Mouse (Mus musculus): Measurements from ENCODE around the gene Klf3. TPM values are rescaled to one million over a fixed set of nuclear protein-coding genes. Genes with fewer than 3 reads are reported as not detected.
A peak's percentile ranks its signal among the peaks of the same experiment; 100 is the strongest.

The Klf3 gene
- total and polyA plus RNA-seq, 2 experiments = 17.8 to 35.7 TPM

DNA sequence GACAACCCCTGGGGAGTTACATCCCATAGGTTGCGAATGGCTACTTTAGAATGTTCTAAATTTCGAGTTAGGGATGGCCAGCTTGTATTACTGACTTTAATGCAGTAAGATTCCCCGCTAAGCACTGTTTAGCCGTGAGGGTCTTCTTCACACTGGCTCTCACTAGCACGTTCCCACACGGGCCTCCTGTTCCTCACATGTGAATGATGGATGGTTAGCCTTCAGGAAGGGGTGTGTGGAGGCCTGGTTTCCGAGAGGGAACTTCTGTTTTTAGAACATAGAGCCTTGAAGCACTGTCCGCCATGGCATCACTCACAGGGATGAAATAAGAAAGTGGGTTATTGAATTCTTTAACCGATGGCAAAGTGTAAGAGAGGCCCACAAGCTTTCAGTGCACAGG lies 25.1 kb downstream of the Klf3 start:
- no peak for DNase-seq (ENCODE audit: extremely low read depth, low read depth, low spot score)
- no peaks in the 10 kb centered on the region for H3K4me1 ChIP-seq (ENCODE audit: control insufficient read depth, insufficient read depth, low read length)
- 85% methylated on average over 9 of the region's 9 CpGs for WGBS
- no peaks in the 10 kb centered on the region for H3K27me3 ChIP-seq (ENCODE audit: control insufficient read depth, insufficient read depth, low read length)
- peaks cover 60% of the 10 kb centered on the region for H3K36me3 ChIP-seq (ENCODE audit: control insufficient read depth, insufficient read depth, low read length)
- no peak overlapping the region for H3K9ac ChIP-seq (ENCODE audit: low read depth, low read length)
- no peaks in the 10 kb centered on the region for H3K79me2 ChIP-seq (ENCODE audit: control insufficient read depth, insufficient read depth, low read length)
- H3K4me3 ChIP-seq (ENCODE audit: insufficient read depth, low read depth, low read length) = no peak overlapping the region
- H3K27ac ChIP-seq (replicated peaks; ENCODE audit: insufficient read depth, low read depth, low read length) = no peak overlapping the region
- no peak for TF ChIP-seq CTCF (IDR thresholded peaks at IDR 0.05; ENCODE audit: low read depth, low read length)
- no peak for TF ChIP-seq POLR2A (IDR thresholded peaks at IDR 0.05; ENCODE audit: extremely low read depth, insufficient read depth, low read length)

- Histone ChIP-seq H3K27me3 (ENCODE audit: control insufficient read depth, insufficient read depth, low read length) (no peaks in the 10 kb centered on the region), H3K79me2 (ENCODE audit: control insufficient read depth, insufficient read depth, low read length) (no peaks in the 10 kb centered on the region), H3K4me3 (ENCODE audit: insufficient read depth, low read depth, low read length) (no peak overlapping the region), H3K4me1 (ENCODE audit: control insufficient read depth, insufficient read depth, low read length) (no peaks in the 10 kb centered on the region), H3K9ac (ENCODE audit: low read depth, low read length) (no peak overlapping the region), H3K27ac (replicated peaks; ENCODE audit: insufficient read depth, low read depth, low read length) (no peak overlapping the region), H3K36me3 (ENCODE audit: control insufficient read depth, insufficient read depth, low read length) (peaks cover 48% of the 10 kb centered on the region)
- TF ChIP-seq POLR2A (IDR thresholded peaks at IDR 0.05; ENCODE audit: extremely low read depth, insufficient read depth, low read length) = no peak
- no peak for TF ChIP-seq CTCF (IDR thresholded peaks at IDR 0.05; ENCODE audit: low read depth, low read length)
- no peak for DNase-seq (ENCODE audit: extremely low read depth, low read depth, low spot score)
- 97% methylated on average over 10 of the region's 10 CpGs for WGBS
These were observed 26.4 kb downstream of the Klf3 start for GRCm38 (mm10) chr5:64829606-64830005.

DNA sequence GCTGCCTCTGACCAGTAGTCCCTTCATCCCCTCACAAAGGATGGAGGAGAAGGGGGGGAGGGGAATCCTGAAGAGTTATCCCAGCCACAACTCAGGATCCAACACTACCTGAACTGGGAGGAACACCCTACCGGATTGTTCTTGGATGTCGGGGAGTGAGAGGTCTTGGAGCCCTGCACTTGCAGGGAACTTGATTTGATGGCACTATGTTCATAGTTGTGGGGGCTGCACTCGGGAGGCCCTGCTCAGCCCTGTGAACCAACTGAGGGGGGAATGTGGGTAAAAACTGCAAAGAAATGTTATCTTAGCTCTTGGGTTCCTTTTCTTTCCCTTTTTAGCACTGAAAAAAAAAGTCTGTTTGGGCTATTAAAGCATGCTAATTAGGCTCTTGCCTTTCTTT lies 27.6 kb downstream of the Klf3 start:
- Histone ChIP-seq H3K4me1 (ENCODE audit: control insufficient read depth, insufficient read depth, low read length) (no peaks in the 10 kb centered on the region), H3K4me3 (ENCODE audit: insufficient read depth, low read depth, low read length) (no peak overlapping the region), H3K9ac (ENCODE audit: low read depth, low read length) (no peak overlapping the region), H3K27me3 (ENCODE audit: control insufficient read depth, insufficient read depth, low read length) (no peaks in the 10 kb centered on the region), H3K79me2 (ENCODE audit: control insufficient read depth, insufficient read depth, low read length) (no peaks in the 10 kb centered on the region), H3K36me3 (ENCODE audit: control insufficient read depth, insufficient read depth, low read length) (peaks cover 41% of the 10 kb centered on the region), H3K27ac (replicated peaks; ENCODE audit: insufficient read depth, low read depth, low read length) (no peak overlapping the region; the same call in 1 of the 2 replicates)
- WGBS = 94% methylated on average over 3 of the region's 3 CpGs
- TF ChIP-seq CTCF (IDR thresholded peaks at IDR 0.05; ENCODE audit: low read depth, low read length) (no peak), POLR2A (IDR thresholded peaks at IDR 0.05; ENCODE audit: extremely low read depth, insufficient read depth, low read length) (no peak)
- no peak for DNase-seq (ENCODE audit: extremely low read depth, low read depth, low spot score)

GRCm38 (mm10) chr5:64833410-64833809 lies 30.2 kb downstream of the Klf3 start:
- Histone ChIP-seq H3K4me3 (ENCODE audit: insufficient read depth, low read depth, low read length) (no peak overlapping the region), H3K79me2 (ENCODE audit: control insufficient read depth, insufficient read depth, low read length) (no peaks in the 10 kb centered on the region), H3K27ac (replicated peaks; ENCODE audit: insufficient read depth, low read depth, low read length) (no peak overlapping the region), H3K9ac (ENCODE audit: low read depth, low read length) (no peak overlapping the region), H3K4me1 (ENCODE audit: control insufficient read depth, insufficient read depth, low read length) (no peaks in the 10 kb centered on the region), H3K36me3 (ENCODE audit: control insufficient read depth, insufficient read depth, low read length) (peaks cover 17% of the 10 kb centered on the region), H3K27me3 (ENCODE audit: control insufficient read depth, insufficient read depth, low read length) (no peaks in the 10 kb centered on the region)
- no peak for DNase-seq (ENCODE audit: extremely low read depth, low read depth, low spot score)
- TF ChIP-seq POLR2A (IDR thresholded peaks at IDR 0.05; ENCODE audit: extremely low read depth, insufficient read depth, low read length) (no peak), CTCF (IDR thresholded peaks at IDR 0.05; ENCODE audit: low read depth, low read length) (no peak)

DNA sequence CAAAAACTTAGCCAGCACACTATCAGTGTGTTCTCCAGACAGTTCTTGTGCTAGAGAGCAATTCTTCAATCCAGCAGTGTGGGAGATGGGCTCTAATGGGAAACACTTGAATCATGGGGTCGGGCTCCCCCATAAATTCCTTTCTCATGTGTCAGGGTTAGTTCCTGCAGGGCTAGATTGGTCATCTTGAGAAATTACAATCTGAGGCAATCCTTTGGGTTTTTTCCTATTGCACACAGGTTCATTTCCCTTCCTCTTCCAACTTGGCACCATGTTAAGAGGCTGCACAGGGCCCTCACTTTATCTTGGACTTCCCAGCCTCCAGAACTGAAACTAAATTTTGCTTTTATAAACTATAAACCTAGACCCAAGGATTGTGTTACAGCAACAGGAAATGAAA lies 31.0 kb downstream of the Klf3 start:
- no peaks in the 10 kb centered on the region for H3K79me2 ChIP-seq (ENCODE audit: control insufficient read depth, insufficient read depth, low read length)
- no peaks in the 10 kb centered on the region for H3K27me3 ChIP-seq (ENCODE audit: control insufficient read depth, insufficient read depth, low read length)
- no peak overlapping the region for H3K9ac ChIP-seq (ENCODE audit: low read depth, low read length)
- no peaks in the 10 kb centered on the region for H3K4me1 ChIP-seq (ENCODE audit: control insufficient read depth, insufficient read depth, low read length)
- no peak overlapping the region for H3K4me3 ChIP-seq (ENCODE audit: insufficient read depth, low read depth, low read length)
- no peak overlapping the region for H3K27ac ChIP-seq (replicated peaks; ENCODE audit: insufficient read depth, low read depth, low read length)
- peak; percentile 40 for DNase-seq (ENCODE audit: extremely low read depth, low read depth, low spot score)
- WGBS = 67% methylated on average over 1 of the region's 1 CpGs
- TF ChIP-seq CTCF (IDR thresholded peaks at IDR 0.05; ENCODE audit: low read depth, low read length) = no peak
- TF ChIP-seq POLR2A (IDR thresholded peaks at IDR 0.05; ENCODE audit: extremely low read depth, insufficient read depth, low read length) = no peak
- H3K36me3 ChIP-seq (ENCODE audit: control insufficient read depth, insufficient read depth, low read length) = peaks cover 9% of the 10 kb centered on the region; the same call in 1 of the 2 replicates

DNA sequence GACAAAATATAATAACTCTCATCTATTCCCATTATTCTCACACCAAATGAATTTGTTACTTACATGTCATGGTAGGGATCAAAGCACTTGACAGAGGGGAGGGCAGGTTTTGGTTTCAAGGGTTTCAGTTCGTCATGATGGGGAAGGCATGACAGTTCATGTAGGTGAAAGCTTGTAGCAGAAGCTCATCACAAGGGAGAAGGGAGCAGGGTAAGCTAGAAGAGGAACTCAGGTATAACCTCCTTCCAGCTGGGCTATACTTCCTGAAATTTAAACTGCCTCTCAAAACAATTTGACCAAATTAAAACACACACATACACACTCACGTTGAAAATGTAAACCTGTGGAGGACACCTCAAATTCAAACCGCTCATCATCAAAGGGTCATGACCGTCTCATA lies 32.1 kb downstream of the Klf3 start:
- WGBS = 90% methylated on average over 4 of the region's 4 CpGs
- Histone ChIP-seq H3K4me3 (ENCODE audit: insufficient read depth, low read depth, low read length) (no peak overlapping the region), H3K27me3 (ENCODE audit: control insufficient read depth, insufficient read depth, low read length) (no peaks in the 10 kb centered on the region), H3K27ac (replicated peaks; ENCODE audit: insufficient read depth, low read depth, low read length) (no peak overlapping the region), H3K9ac (ENCODE audit: low read depth, low read length) (no peak overlapping the region), H3K4me1 (ENCODE audit: control insufficient read depth, insufficient read depth, low read length) (0 out of 2 replicates have a peak, but pooled peaks cover 2% of the 10 kb centered on the region), H3K36me3 (ENCODE audit: control insufficient read depth, insufficient read depth, low read length) (peaks cover 3% of the 10 kb centered on the region; the same call in 1 of the 2 replicates), H3K79me2 (ENCODE audit: control insufficient read depth, insufficient read depth, low read length) (no peaks in the 10 kb centered on the region)
- DNase-seq (ENCODE audit: extremely low read depth, low read depth, low spot score) = no peak
- TF ChIP-seq POLR2A (IDR thresholded peaks at IDR 0.05; ENCODE audit: extremely low read depth, insufficient read depth, low read length) (no peak), CTCF (IDR thresholded peaks at IDR 0.05; ENCODE audit: low read depth, low read length) (no peak)
